Mouse (Mus musculus): ENCODE data around the gene Adcy5.

Adcy5 gene

DNA sequence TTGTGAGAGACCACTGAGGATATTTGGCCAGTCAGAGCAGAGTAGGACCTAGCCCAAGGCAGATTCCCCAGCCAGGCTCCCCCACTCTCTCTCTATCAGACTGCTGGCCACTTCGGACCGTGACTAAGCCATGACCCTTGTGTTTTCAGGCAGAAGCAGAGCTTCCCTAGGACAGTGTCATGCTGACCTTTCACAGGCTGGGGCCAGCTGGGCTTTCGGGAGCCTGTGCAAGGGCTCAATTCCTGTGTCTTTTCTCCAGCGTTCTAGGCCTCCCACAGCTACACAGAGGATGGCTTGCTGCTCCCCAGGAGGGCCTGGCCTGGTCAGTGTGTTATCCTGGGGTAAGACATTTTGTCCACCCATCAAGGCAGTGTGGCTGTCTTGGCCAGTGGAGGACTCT is 66.9 kb downstream of the Adcy5 start:
- CTCF ChIA-PET = interaction anchor here in 1 of 4 experiments (0.6 kb wide), 1 partner anchor 14 kb away, joined by 3 read pairs; no protein-coding TSS in a partner anchor

DNA sequence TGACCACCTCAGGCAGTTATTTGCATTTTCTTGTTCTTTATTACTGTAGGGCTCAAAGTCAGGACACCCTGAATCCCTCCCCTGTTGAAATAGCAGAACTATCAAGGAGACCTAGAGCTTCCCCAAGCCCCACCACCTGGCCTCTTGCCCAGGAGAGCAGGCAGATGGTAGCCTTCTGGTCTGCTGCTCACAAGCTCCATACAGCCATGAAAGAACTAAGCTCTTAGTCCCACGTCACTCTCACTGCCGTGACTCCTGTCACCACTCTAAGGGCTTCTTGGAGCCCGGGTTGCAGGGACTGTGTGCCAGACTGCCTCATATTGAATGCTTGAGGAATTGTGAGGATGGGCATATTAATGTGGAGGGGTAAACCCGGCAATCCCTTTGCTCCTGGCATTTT is 69.3 kb downstream of the Adcy5 start:
- ChIA-PET POLR2A (no interaction called here), CTCF (interaction anchor here in 1 of 4 experiments (0.9 kb wide), 1 partner anchor 29 kb away, joined by 3 read pairs; no protein-coding TSS in a partner anchor)

More for the DNA sequence above, 66.9 kb downstream of the Adcy5 start:
- POLR2A ChIA-PET = interaction anchor here in 1 of 4 experiments (1.1 kb wide), 1 partner anchor 8 kb away, joined by 3 read pairs; no protein-coding TSS in a partner anchor

DNA sequence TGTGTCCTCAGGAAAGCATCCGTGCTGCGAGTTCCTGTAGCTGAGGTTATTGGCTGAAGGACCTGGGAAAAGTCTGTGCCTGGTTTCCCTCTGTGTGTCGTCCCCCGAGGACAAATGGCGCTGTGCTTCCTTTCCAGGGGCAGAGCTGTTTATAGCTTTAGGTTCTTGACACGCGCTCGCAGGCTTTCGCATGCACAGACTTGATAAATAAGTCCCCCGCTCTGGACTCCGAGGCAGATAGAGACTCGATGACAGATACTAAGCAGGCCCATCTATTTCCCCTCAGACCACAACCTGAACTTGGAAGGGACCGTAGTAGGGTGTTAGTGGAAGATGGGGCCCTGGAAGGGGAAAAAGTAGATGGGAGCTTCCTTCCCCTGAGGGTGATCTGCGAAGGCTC is 70.0 kb downstream of the Adcy5 start:
- CTCF ChIA-PET = interaction anchor here in 1 of 4 experiments (0.9 kb wide), 1 partner anchor 28 kb away, joined by 3 read pairs; no protein-coding TSS in a partner anchor
- POLR2A ChIA-PET = no interaction called here

DNA sequence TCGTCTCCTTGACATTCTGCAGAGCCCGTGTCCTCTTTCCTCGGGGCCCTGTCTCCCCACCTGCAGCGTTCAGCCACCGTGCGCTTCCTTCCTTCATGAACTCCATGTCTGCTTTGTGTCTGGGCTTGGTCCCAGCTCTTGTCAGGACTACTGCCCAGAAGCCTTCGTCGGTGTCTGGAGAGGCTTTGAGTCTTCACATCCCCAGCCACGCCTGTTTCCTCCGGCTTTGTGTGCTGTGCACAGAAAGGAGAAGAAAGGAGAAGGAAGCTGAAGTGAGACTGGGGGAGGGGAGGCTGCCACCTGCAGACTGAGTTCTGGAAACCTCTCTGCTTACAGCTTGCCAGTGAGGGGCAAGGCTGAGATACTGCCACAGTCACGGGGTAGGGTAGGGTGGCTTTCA is 74.9 kb downstream of the Adcy5 start:
- ChIA-PET POLR2A (interaction anchor here in 1 of 4 experiments (0.5 to 1.3 kb wide), 3 partner anchors 8 to 71 kb away, joined by 3 read pairs; no protein-coding TSS in a partner anchor), CTCF (interaction anchor here in 2 of 4 experiments (0.5 kb wide), 3 partner anchors 66 to 396 kb away, joined by 3 to 11 read pairs (median 4); no protein-coding TSS in a partner anchor)

DNA sequence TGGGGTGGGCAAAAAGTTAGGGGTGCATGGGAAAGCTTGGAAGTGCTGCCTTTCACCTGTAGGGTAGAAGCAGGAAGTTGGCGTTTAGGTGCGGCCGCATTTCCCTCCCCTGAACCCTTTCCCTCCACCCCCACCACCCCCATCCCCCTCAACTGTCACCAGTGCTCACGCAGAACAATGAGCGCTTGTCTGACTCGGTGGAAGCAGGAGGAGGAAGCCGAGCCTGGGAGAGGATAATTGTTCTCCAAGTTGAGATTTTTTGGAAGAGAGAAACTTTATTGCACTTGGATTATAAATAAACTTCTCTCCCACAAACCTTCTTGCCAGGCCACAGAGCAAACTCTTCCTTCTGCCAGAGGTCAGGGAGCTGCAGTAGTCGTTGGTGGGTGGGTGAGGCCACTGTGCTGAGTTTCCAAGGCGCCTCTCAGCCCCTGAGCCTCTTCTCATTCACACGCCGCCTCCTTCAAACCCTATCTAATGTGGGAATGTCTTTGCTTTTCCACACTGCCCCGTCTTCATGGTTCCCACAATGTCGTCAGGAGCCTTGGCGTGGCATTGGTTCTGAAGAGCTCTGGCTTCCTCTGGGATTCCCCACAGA is 77.6 kb downstream of the Adcy5 start:
- ChIA-PET CTCF (no interaction called here), POLR2A (interaction anchor here in 2 of 4 experiments (0.6 to 1.2 kb wide), 3 partner anchors 82 to 569 kb away, joined by 3 to 4 read pairs (median 4); no protein-coding TSS in a partner anchor)

DNA sequence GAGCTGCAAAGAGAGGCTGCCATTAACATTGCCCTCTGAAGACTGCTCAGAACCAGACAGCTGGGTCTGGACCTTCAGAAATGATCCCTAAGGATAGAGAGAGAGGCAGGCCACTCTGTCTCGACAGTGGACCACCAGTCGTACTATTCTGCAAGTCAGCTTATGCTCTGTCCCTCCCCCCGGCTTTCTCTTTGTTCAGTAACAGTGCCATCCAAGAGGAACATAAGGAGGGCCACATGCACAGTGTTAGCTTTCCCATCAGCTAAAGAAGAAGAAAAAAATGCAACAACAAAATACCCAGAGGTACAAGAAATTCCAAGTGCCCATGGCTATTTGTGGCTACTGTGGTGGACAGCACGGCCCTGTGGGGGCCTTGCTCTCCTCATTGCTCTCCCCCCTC is 78.7 kb downstream of the Adcy5 start:
- ChIA-PET POLR2A (no interaction called here), CTCF (interaction anchor here in 1 of 4 experiments (1.0 kb wide), 1 partner anchor 77 kb away, joined by 3 read pairs; no protein-coding TSS in a partner anchor)

DNA sequence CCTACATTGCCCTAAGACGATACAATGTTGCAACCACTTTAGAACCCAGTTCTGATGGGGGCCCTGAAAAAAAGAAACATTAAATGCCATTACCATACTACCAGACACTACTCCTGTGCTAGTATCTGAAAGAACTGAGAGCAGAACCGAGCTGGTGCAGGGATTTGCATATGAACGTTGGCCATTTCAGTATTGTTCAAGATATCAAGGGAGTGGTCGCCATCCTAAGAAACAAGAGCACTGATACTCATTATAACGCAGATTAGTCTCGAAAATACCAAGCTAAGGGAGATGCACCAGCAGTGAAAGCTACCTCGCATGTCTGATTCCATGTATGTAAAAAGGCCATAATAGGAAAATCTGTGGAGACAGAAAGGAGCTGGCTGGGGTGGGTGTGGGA is 82.4 kb downstream of the Adcy5 start:
- ChIA-PET POLR2A (interaction anchor here in 1 of 4 experiments (0.5 kb wide), 1 partner anchor 251 kb away, joined by 3 read pairs; no protein-coding TSS in a partner anchor), CTCF (interaction anchor here in 2 of 4 experiments (0.7 to 1.2 kb wide), 2 partner anchors 80 to 81 kb away, joined by 3 to 5 read pairs; no protein-coding TSS in a partner anchor)

DNA sequence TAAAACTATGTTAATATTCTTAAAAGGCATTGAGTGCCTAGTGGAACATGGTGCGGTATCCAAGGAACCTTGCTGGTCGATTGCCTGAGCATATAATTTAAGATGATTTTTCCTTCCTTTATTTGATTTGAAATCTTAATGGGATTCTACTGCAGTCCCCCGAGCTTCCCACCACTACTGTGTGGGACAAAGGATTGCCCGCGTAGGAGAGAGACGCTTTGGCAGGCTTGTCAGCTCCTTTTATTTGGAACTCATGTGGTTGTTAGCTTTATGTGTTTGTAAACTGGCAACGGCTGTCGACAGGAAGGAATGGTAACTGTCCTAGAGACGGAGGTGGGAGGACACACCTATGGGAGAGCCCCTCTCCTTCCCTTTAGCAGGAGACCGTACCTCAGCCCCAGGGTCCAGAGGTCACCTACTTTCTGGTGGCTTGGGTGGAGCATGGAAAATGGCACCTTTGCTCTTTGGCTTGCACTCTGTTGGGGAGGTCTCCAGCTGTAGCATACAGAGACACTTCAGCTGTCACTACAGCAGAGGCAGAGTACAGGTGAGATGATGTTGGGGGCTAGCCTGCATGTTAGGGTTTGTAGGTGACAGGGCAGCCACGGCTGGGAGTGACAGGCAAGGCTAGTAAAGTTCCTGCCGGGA is 84.8 kb downstream of the Adcy5 start:
- POLR2A ChIA-PET = interaction anchor here in 1 of 4 experiments (1.0 kb wide), 1 partner anchor 11 kb away, joined by 3 read pairs; no protein-coding TSS in a partner anchor
- CTCF ChIA-PET = no interaction called here

DNA sequence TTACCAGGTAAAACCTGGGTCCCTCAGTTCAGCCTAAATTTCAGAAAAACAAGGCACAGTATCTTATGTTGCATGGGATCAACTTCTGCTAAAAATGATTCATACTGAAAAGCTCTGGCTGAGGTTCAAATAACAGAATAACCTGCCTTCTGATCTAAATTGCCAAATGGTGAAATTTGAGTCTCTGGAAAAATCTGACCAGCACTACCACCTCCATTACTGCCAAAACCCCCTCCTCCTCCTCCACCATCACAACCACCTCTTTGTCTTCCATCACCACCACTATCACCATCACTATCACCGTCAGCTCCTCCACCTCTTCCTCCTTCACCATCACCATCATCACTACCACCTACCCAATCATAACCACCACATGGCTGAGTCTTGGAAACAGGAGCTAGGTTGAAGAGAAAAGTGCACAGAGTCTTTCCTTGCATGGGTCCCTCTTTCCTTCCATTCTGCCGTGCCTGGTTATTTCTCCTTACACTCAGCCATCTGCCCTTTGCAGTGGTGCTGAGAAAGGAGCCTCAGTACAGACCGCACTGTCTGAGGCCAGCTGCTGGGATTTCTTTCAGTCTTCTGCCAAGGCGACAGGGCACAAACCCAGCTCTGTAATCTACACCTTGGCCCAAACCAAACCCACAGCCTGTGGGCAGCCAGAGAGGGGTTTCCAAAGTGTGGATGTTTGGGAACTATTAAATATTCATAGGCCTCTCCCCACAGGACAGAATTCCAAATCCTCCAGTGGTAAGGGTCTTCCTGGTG is 85.5 kb downstream of the Adcy5 start:
- CTCF ChIA-PET = no interaction called here
- POLR2A ChIA-PET = no interaction called here

DNA sequence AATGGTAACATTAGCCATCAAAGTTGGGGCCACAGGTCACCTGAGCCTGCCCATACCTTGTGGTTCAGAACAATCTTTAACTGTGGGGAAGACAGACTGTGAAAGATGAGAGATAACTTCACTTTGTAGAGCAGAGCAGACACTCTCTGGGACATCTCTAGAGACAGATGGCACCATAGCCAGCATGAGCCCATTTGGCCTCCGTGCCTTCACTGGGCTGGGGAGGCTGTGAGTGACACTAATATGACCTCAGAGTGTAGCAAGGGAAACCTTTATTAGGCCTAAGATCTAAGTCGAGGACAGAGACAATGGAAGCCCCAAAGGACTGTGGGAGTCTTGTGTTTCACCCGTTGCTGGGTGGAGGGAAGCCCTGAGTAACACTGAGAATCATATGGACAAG is 92.7 kb downstream of the Adcy5 start:
- ChIA-PET CTCF (no interaction called here), POLR2A (interaction anchor here in 1 of 4 experiments (0.6 kb wide), 1 partner anchor 13 kb away, joined by 3 read pairs; no protein-coding TSS in a partner anchor)

DNA sequence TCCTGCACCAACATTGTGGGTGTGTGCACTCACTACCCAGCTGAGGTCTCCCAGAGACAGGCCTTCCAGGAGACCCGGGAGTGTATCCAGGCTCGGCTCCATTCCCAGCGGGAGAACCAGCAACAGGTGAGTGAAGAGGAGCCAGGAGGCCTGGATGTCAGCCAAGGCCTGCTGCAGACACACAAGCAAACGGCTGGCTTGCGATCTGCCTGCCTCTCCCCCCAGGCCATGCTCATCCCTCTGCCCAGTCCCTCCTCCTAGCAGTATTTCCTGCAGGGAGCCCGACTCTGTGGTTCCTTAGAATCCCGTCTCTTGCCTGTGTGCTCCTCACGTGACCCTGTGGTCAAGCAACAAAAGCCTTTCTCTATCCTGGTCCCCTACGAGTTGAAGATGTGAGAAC is 94.1 kb downstream of the Adcy5 start:
- POLR2A ChIA-PET = interaction anchor here in 1 of 4 experiments (1.5 kb wide), 1 partner anchor 14 kb away, joined by 4 read pairs; no protein-coding TSS in a partner anchor

DNA sequence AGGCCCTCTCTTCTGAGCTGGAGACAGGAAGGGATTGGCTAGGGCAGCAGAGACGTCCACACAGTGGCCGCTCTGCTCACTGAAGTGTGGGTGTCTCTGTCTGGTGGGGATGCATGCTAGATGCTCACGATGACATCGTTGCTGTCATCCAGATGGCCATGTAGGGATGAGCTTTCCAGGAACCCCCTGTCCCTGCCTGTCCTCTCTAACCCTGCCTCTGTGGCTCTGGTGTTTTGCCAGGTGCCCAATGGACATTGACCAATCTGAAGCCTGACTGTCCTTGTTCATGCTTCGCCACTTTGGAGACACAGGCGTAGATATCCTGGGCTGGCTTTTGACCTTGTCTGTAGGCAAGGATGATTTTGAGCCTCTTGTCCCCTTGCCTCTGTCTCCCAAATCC is 95.1 kb downstream of the Adcy5 start:
- ChIA-PET POLR2A (interaction anchor here in 1 of 4 experiments (1.5 kb wide), 1 partner anchor 15 kb away, joined by 4 read pairs; no protein-coding TSS in a partner anchor), CTCF (no interaction called here)

More for the DNA sequence above, 94.1 kb downstream of the Adcy5 start:
- CTCF ChIA-PET = no interaction called here

DNA sequence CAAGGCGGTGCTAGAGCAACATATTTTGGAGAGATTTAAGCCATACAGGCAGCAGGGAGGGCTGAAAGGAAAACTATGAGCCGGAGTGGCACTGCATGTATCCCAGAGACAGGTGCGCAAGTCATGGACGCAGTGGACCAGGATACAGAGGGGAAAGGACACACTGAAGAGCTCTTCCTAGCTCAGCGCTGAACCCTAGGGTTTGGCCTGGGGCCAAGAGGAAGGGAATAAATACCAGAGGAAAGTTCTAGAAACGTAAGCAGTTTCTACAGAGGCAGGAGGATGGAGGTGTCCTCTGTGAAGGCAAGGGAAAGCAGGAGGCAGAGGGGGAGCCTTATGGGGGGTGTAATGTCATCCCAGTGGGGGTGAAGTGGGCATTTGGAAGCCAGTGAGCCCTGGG is 97.0 kb downstream of the Adcy5 start:
- CTCF ChIA-PET = interaction anchor here in 2 of 4 experiments (0.5 to 0.9 kb wide), 2 partner anchors 9 to 346 kb away, joined by 3 to 5 read pairs; no protein-coding TSS in a partner anchor
- POLR2A ChIA-PET = no interaction called here

DNA sequence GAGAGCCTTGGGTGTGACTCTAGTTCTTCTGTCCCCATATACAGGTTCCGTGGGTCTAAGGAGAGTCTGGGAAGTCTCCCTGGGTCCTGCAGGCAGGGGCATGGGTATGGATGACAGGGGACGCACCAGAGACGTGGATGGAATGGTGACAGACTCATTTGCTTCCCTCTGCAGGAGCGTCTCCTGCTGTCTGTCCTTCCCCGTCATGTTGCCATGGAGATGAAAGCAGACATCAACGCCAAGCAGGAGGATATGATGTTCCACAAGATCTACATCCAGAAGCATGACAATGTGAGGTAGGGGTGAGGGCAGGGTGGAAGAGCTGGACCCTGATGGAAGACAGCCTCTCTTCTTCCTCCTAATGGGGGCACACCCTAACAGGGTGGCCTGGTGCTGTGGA is 98.3 kb downstream of the Adcy5 start:
- ChIA-PET CTCF (interaction anchor here in 1 of 4 experiments (0.6 kb wide), 1 partner anchor 29 kb away, joined by 3 read pairs; no protein-coding TSS in a partner anchor), POLR2A (no interaction called here)

DNA sequence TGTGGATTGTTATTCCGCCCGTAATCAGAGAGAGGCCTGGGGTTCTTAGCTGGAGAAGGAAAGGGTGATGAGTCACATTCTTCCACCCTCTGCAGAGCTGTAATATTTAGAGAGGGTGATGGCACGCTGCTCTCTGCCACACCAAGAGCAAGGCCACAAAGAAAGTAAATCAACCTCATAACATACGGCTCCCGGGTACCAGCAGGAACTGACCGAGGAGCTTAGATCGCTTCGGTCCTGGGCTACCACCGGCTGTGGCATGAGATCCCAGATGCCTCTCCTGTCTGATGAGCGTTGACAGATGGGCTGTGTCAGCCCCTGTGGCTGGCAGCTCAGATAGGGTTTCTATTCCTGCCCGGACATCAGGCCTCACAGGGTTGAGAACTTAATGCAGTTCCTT is 101.3 kb downstream of the Adcy5 start:
- POLR2A ChIA-PET = no interaction called here
- CTCF ChIA-PET = interaction anchor here in 1 of 4 experiments (0.5 to 0.7 kb wide), 3 partner anchors 37 to 97 kb away, joined by 4 to 10 read pairs (median 4); no protein-coding TSS in a partner anchor

DNA sequence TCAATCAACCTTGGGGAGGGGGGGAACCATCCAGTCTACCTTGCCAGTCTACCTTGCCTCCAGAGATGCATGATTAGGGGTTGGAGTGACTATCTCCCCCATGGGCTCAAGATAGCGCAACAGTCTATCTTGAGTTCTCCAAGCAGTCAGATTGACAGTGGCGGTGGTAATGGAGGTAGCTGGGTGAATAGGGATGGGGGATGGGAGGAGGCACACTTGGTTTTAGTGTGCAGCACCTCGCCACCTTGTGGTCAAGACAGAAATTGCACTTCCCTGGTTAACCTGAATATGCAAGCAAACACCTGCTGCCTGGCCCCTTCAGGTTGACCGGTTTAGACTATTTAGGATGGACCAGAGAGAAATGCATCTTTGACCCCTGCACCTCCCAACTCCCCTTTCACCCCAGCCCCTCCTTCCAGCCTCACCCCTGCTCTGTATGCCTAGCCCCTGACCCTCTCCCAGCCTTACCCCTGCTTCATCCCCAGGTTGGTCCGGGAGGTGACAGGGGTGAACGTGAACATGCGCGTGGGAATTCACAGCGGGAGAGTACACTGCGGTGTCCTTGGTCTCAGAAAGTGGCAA is 115.8 kb downstream of the Adcy5 start:
- ChIA-PET CTCF (interaction anchor here (0.6 to 2.0 kb wide), 21 partner anchors 8 to 1203 kb away, joined by 3 to 7 read pairs (median 3); partner anchors contain the start of gene Mylk (in 1 of the 4)), POLR2A (interaction anchor here in 3 of 4 experiments (0.6 to 1.7 kb wide), 4 partner anchors 32 to 232 kb away, joined by 3 to 8 read pairs (median 4); no protein-coding TSS in a partner anchor)

DNA sequence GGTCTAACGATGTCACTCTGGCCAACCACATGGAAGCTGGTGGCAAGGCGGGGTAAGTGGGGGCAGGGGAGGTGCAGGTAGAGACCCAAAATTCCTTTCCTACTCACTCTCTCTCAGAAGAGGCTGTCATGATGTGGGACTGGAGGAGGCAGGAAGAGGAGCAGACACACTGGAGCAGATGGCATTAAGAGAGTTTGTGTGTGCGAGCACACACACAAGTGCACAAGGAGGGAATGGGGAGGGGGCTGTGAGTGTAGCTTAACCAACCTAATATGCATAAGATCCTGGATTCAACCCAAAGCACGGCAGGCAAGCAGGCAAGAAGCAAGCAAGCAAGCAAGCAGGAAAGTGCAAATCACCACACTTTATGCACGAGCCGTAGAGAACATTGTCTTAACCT is 116.3 kb downstream of the Adcy5 start:
- CTCF ChIA-PET = interaction anchor here (0.7 to 3.0 kb wide), 18 partner anchors 9 to 526 kb away, joined by 3 to 12 read pairs (median 4); partner anchors contain the start of gene Mylk (in 1 of the 4)

DNA sequence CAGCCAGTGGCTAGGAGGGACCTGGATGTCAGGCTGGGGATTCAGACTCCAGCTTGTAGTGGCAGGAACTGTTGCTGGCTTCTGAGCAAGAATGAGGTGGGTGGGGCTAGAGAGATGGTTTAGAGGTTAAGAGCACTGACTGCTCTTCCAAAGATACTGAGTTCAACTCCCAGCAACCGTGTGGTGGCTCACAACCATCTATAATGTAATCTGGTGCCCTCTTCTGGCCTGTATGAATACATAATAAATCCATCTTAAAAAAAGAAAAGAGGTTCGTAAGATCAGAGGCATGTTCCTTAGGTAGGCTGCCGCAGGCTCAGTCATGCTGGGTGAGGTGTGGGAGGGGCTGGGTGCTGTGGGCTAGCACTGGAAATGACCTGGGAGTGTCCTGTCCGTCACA is 116.9 kb downstream of the Adcy5 start:
- POLR2A ChIA-PET = interaction anchor here in 2 of 4 experiments (1.0 to 1.4 kb wide), 3 partner anchors 31 to 269 kb away, joined by 3 read pairs; no protein-coding TSS in a partner anchor
- CTCF ChIA-PET = interaction anchor here (0.6 to 3.0 kb wide), 11 partner anchors 11 to 295 kb away, joined by 3 to 12 read pairs (median 4); no protein-coding TSS in a partner anchor

More for the DNA sequence above, 116.3 kb downstream of the Adcy5 start:
- POLR2A ChIA-PET = interaction anchor here in 3 of 4 experiments (1.0 to 1.7 kb wide), 4 partner anchors 32 to 269 kb away, joined by 3 to 4 read pairs (median 3); no protein-coding TSS in a partner anchor

Data from embryonic stem cell, embryonic (primary cell).